Mouse (Mus musculus): ENCODE data around the gene Tubb2b. TPM values are rescaled to one million over a fixed set of nuclear protein-coding genes. Genes with fewer than 3 reads are reported as not detected.

The Tubb2b gene
- polyA plus RNA-seq (2017; shearing (Covaris generic)): 0.28 TPM

DNA sequence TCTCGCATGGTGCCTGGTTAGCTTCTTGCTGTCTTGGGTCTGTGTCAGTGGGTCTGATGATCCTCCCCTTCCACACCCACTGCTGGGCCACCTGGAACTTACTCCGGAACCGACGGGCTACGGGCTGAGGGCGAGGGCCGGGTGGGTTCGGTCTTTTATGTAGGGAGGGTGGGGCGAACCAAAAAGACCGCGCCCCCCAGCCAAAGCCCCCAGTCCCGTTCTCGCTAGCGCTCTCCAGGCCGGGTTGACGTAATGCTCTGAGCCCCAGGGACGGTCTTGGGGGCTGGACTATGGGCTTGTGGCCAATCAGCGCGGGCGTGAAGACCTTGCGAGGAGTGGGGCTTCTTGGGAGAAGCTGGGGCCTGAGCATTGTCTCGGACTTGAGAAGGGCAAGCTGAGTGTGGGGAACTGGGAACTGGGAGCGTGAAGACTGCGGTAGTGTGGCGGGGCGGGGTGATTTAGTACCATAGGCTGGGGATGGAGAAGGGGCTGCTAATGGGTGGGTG, at the start of gene Tubb2b:
Gene Tubb2b, minus strand, starts transcription at position 241 of the 506 bp plus-strand sequence.

DNA sequence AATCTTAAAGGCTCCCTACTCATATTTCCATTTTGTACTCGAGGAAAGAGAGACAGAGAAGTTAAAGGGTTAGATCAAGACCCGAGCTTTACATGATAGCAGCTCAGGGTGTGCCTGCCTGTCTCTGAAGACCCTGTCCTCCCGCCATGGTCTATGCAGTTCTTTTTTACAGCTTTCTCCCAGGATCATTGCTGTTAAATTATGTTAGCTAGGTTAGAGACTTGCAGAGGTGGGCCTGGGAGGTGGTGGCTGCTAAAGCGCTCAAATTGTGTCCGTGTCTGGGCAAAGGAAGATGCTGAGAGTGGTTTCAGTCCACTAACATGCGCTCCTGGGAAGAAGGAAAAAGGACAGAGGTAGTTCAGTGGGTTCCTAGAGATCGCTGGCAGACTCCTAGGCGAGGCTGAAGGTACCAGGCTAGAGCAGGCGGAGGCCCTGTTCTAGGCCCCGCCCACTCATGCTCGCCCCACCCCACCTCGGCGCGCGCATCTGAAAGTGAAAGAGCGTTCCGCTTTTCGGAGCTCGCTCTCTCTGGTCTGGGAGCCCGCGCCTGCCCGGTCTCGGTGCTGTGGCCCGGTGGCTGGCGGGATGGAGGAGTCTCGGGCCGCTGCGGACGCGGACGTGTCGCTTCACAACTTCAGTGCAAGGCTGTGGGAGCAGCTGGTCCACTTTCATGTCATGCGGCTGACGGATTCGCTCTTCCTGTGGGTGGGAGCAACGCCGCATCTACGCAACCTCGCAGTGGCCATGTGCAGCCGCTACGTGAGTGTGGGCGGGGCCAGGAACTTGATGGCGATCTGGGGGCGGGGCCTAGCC, 32.4 kb upstream of the Tubb2b start, which contains the start of gene Psmg4:
Gene Psmg4, plus strand, starts transcription at position 474 of the 813 bp plus-strand sequence.

DNA sequence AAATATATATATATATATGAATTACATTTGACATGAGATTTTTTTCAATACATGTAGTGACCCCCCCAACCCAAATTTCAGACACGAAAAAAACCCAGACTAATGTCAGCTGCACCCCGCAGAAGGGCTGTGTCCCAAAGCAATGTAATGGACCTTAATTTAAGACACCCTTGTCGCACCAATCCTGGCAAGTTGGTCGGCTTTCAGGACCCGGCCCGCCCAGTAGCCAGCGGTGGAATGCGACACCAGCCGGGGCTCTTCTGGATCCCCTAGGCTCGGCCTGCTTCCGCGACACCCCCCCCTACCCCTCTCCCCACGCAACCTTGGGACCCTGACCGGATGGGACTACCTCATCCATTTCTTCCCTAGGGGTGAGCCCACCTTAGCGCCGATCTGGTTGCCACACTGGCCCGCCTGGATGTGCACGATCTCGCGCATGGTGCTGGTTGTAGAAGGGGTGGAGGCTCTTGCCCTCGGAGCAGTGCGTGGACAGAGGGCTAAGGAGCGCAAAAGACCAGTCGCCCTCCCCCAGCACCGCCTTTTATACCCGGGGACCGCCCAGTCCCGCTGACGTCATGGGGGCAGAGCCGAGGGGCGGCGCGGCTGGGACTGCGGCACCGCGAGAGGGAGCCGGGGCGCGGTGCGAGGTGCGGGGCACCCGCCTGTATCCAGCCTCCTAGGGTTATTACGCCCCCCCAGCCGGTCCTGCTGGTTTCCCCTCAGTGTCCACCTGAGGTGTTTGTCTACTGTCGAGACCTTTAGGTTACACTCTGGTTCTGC, 52.6 kb downstream of the Tubb2b start, which contains the start of gene Tubb2a:
Gene Tubb2a, minus strand, starts transcription at position 516 of the 780 bp plus-strand sequence.

Other genes with a start within 250 kb of the Tubb2b start
- gene Serpinb6c, start 224.8 kb downstream of the Tubb2b start, polyA plus RNA-seq (2017; shearing (Covaris generic)): not detected
- gene Nqo2, start 165.8 kb downstream of the Tubb2b start, polyA plus RNA-seq (2017; shearing (Covaris generic)): 15.3 TPM
- gene Ripk1, start 128.1 kb downstream of the Tubb2b start, polyA plus RNA-seq (2017; shearing (Covaris generic)): 79.3 TPM
- 28.8 TPM for gene Serpinb6a, start 127.7 kb downstream of the Tubb2b start, polyA plus RNA-seq (2017; shearing (Covaris generic))
- 12.4 TPM for gene Bphl, start 92.9 kb downstream of the Tubb2b start, polyA plus RNA-seq (2017; shearing (Covaris generic))
- gene Tubb2a, start 52.5 kb downstream of the Tubb2b start, polyA plus RNA-seq (2017; shearing (Covaris generic)): 28.9 TPM
- gene Psmg4, start 32.5 kb upstream of the Tubb2b start, polyA plus RNA-seq (2017; shearing (Covaris generic)): 44.1 TPM
- 0.18 TPM for gene Slc22a23, start 214.7 kb upstream of the Tubb2b start, polyA plus RNA-seq (2017; shearing (Covaris generic))

Data from effector memory CD4-positive, alpha-beta T cell, adult 7 months (primary cell).